Mouse (Mus musculus) lung, postnatal 0 days (tissue): Measurements from ENCODE around the gene Rptor.

Experiments
- CTCF ChIP-seq: IDR thresholded peaks from 2 replicates; pipeline ENCODE4 v1.5.1; 2016; ENCODE audit warnings: antibody characterized with exemption, mild to moderate bottlenecking
- EP300 ChIP-seq: IDR thresholded peaks from 2 replicates; pipeline ENCODE4 v1.6.1; 2016; ENCODE audit warnings: antibody characterized with exemption, mild to moderate bottlenecking, control low read depth

GRCm38 (mm10) chr11:119837786-119838185 lies 235.1 kb downstream of the Rptor start:
- TF ChIP-seq EP300 (no peak), CTCF (no peak)
